Mouse (Mus musculus): ENCODE measurements around the gene Tnfrsf21.

Tnfrsf21 gene

DNA sequence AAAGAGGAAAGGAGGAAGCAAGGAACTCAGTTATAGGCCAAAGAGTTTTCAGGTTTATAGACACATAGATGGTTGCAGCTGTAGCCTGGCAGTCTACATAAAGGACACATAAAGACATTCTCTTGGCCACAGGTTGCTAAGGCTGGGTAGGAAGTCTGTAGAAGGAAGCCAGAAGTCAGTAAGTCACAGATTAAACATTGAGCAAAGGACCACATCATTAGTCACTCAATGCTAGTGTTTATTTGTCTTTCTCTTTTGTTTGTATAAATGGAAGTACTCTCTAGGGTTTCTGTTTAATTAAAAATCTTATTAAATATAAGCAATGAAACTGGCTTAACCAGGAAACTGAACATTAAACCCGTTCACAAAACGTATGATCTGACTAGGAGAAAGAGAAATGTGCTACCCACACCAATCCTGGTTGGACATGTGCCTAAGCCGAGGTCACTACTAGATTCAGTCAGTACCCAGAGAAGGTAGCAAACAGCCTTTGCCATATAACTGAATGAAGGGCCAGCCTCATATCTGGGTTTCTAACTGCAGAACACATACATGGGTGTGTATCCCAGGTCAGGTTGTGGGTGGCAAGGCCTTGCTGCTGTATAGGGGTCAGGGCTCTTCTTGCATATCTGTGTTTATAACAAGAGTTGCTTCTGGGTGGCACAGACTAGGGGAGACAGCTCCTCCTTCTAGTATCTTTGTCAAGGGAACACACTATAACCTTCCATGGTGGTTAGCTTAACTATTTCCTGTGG is 113.9 kb downstream of the Tnfrsf21 start:
- no peak for DNase-seq (ENCODE audit: low spot score)

DNA sequence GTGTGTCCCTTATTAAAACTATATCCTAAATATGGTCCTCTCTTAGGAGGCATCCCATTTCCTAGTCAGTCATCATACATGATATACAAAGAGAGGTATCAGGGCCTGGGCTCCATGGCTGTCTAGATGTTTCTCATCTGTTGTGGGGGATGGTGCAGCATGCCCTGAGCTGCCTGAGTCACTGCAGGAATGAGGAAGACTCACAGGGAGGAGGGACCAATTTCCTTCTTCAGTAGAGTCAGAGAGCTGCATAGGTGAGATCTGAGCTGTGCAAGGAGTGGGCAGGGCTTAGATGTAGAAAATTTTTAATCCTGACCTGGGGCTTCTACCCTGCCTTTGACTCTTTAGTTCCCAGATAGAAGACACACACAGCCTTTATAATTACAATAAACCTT is 114.5 kb downstream of the Tnfrsf21 start:
- no peak for DNase-seq (ENCODE audit: low spot score)

DNA sequence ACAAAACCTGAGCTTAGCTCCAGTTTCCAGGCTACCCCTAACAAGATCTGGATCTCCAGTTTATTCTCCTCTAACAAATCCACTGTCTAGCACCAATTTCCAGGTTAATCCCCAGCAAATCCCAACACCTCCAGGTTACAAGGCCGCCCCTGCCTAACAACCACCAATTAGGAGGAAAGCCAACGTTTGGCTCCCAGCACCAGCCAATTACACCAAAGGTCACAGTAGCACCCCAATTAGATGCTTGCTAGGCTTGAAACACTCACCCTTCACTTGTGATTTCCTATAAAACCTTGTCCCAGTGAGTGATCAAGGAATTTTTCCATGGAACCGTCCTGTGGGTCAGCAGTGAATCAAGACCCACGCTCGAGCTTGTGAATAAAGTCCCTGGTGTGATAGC is 116.1 kb downstream of the Tnfrsf21 start:
- DNase-seq (ENCODE audit: low spot score): no peak

DNA sequence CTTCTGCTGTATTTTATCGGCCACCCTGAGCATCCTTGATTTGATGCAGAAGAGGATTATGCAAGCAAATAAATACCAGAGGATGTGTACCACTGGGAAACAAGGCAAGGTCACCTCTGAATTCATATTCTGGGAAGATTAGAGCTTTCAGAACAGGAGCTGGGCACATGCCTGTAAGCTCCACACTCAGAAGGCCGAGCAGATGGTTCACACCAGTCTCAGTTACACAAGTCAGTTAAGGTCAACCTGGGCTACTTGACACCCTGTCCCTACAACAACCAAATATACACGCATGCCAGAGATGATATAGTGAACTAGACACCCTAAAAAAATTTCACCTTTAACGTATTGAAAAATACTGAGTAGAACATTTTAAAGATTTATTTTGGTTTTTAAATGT is 116.8 kb downstream of the Tnfrsf21 start:
- DNase-seq (ENCODE audit: low spot score): no peak

DNA sequence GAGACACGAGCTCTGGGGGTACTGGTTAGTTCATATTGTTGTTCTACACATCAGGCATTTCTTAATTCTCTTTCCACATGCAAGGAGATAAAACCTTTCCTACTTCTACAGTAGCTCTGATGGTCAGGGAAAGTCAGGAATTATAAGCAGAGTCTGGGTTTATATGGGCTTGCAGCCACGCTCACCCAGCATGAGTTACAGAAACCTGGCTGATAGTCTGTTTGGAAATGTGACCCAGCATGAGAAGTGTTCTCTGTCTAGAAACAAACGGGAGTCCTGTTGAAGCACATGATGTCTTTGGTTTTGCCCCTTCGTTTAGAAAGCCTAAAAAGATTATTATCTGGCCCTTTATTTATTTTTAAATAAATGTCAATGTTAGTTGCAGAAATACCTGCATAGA is 118.6 kb downstream of the Tnfrsf21 start:
- no peak for DNase-seq (ENCODE audit: low spot score)

DNA sequence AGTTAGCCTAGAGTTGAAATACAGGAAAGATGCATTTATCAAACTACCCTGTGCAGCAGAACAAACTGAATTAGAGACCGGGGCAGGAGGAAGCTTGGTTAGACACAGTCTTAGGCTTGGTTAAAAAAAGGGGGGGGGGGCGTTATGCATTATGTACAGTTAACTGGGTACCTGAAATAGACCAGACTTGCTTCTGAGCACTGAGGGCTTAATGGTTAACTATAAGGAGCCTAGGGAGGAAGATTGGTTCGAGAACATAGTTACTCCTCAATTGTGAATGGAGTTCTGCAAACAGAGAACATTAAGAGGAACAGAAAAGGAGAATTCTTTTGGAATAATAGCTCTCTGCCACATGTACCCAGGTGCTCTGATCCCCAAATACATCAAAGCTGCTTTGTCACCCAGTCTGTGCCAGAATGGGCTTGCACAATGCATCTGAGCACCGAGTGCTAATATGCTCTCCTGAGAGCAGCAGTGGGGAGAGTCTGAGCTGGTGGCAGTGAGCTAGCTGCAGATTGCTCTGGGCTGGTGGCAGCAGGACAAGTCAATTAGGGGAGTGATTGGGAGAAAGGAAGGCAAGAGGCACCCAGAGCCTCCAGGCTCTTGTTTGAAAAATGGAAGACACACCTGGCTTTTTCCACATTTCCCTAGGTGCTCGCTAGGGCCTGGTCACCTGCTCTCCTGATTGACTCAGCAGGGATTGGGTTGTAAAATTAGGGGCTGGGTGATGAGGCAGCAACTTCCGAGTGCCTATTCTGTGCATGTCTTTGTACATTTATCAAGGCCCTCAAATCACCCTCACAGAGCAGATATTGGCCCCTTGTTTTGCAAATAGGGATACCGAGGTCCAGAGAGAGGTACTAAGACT is 119.3 kb downstream of the Tnfrsf21 start:
- no peak for DNase-seq (ENCODE audit: low spot score)

DNA sequence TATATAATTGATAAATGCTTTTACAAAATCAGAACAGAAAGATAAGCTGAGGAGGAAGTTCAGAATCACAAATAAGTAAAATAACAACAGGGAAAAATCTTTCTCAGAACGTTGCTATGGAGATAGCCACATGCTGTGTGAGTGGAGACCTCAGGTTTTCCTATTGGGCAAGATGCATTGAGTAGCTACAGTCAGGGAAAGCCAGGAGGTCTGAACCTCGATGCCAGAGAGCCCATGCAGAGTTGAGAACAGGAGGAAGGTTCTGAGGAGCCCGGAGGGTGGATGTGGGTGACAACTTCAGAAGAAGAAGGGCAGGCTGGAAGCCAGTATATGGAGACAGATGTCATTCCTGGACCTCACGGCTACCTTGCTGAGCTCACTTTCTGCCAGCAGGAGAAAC is 120.4 kb downstream of the Tnfrsf21 start:
- DNase-seq (ENCODE audit: low spot score): no peak

DNA sequence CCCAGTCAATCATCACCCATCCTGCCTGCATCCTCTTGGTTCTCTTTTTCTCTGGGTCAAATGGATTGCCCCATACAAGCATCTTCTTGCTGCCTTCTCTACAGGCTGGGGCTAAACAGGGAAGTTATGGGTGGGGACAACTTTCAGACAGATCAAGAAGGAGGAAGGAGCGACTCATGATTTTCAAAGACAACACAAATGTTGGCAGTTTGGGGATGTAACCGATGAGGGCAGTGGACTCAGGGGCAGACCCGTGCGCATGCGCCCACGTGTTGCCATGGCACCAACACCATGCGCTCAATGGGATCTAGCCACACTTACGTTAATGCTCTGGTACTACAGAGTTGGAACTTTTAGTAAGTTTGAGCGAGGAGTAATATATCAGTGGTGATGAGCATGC is 121.5 kb downstream of the Tnfrsf21 start:
- DNase-seq (ENCODE audit: low spot score): no peak

DNA sequence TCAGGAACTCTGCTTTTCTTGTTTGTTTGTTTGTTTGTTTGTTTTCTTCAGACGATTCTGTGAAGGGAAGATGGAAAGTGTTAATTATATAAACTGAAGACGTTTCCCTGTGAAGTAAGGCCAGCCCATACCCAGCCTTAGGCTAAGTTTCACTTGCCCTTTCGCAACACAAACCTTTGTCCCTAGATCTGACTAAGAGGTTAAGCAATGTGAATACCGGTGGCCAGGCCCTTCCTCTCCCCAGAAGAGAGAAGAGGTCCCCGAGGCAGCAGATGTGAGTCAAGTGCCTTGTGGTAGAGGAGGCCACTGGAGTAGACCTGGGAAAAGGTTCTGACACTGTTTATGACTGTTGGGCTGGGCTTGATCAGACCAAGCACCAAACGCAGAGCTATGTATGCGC is 122.0 kb downstream of the Tnfrsf21 start:
- no peak for DNase-seq (ENCODE audit: low spot score)

All from embryo, embryonic 10 days (tissue).